Mouse (Mus musculus): ENCODE results near the gene Mpl. TPM values are rescaled to one million over a fixed set of nuclear protein-coding genes. Genes with fewer than 3 reads are reported as not detected.

Mpl gene
- 0.09 TPM in 1 of 2 replicates, not detected in the other for polyA plus RNA-seq (2012; rRNA removed; ENCODE audit: low replicate concordance)

GRCm38 (mm10) chr4:118457345-118457975 is at the start of gene Mpl:
Mpl (minus strand) TSS chr4:118457513.

GRCm38 (mm10) chr4:118489717-118490132 is 32.4 kb upstream of the Mpl start, which contains the start of gene Tie1:
Tie1 (minus strand) TSS chr4:118490061.

GRCm38 (mm10) chr4:118436820-118437603 is 20.3 kb downstream of the Mpl start, which contains the start of gene Cdc20:
Cdc20 (minus strand) TSS chr4:118437352.

GRCm38 (mm10) chr4:118427768-118428451 is 29.4 kb downstream of the Mpl start, which contains the start of gene Elovl1:
Elovl1 (plus strand) TSS chr4:118428093.

GRCm38 (mm10) chr4:118409142-118409900 is 48.0 kb downstream of the Mpl start, which contains the start of the genes Szt2 and Med8:
Szt2 (minus strand) TSS chr4:118409273.
Med8 (plus strand) TSS chr4:118409337.

Other genes with a start within 250 kb of the Mpl start
- 21.9 and 68.1 TPM in 2 replicates for gene Ptprf, start 166.1 kb downstream of the Mpl start, polyA plus RNA-seq (2012; rRNA removed; ENCODE audit: low replicate concordance)
- gene Szt2, start 48.2 kb downstream of the Mpl start, polyA plus RNA-seq (2012; rRNA removed; ENCODE audit: low replicate concordance) = 16.5 and 34.0 TPM in 2 replicates
- 37.6 and 44.0 TPM in 2 replicates for gene Med8, start 48.2 kb downstream of the Mpl start, polyA plus RNA-seq (2012; rRNA removed; ENCODE audit: low replicate concordance)
- gene Elovl1, start 29.4 kb downstream of the Mpl start, polyA plus RNA-seq (2012; rRNA removed; ENCODE audit: low replicate concordance) = 183 and 207 TPM in 2 replicates
- gene Cdc20, start 20.2 kb downstream of the Mpl start, polyA plus RNA-seq (2012; rRNA removed; ENCODE audit: low replicate concordance) = 2.6 and 29.1 TPM in 2 replicates
- 63.5 and 115 TPM in 2 replicates for gene Tie1, start 32.5 kb upstream of the Mpl start, polyA plus RNA-seq (2012; rRNA removed; ENCODE audit: low replicate concordance)
- 9.1 TPM in 1 of 2 replicates, not detected in the other for gene 2610528J11Rik, start 69.5 kb upstream of the Mpl start, polyA plus RNA-seq (2012; rRNA removed; ENCODE audit: low replicate concordance)
- gene Tmem125, start 86.5 kb upstream of the Mpl start, polyA plus RNA-seq (2012; rRNA removed; ENCODE audit: low replicate concordance) = 0.92 and 9.3 TPM in 2 replicates
- 0.06 TPM in 1 of 2 replicates, not detected in the other for gene Cfap57, start 163.3 kb upstream of the Mpl start, polyA plus RNA-seq (2012; rRNA removed; ENCODE audit: low replicate concordance)
- gene Ebna1bp2, start 163.3 kb upstream of the Mpl start, polyA plus RNA-seq (2012; rRNA removed; ENCODE audit: low replicate concordance) = 18.4 and 38.8 TPM in 2 replicates
- gene Olfr62, start 201.4 kb upstream of the Mpl start, polyA plus RNA-seq (2012; rRNA removed; ENCODE audit: low replicate concordance) = not detected in 2 replicates
- not detected in 2 replicates for gene Olfr1342, start 235.2 kb upstream of the Mpl start, polyA plus RNA-seq (2012; rRNA removed; ENCODE audit: low replicate concordance)
- gene Olfr1341, start 246.0 kb upstream of the Mpl start, polyA plus RNA-seq (2012; rRNA removed; ENCODE audit: low replicate concordance) = not detected in 2 replicates